Mouse (Mus musculus): ENCODE measurements around the gene Aurka.

DNA sequence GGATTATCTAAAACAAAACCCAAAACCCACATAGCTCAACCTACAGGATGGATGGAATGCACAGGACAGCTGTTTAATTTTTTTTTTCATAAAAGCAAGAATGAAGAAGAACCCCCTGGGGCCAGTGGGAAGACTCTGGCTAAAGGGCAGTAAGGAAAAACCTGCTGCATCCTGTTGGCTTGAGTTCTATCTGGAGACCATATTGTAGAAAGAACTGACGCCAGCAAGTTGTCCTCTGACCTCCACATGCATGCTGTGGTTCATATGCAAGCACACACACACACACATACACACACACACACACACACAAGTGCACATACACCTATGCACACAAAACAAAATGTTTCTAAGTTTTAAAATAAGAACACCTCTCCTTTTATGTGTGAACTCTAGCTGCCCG lies 40.4 kb upstream of the Aurka start:
- TF ChIP-seq CTCF (IDR thresholded peaks at IDR 0.05; ENCODE audit: control insufficient read depth, insufficient read depth, low read length) (no peak), POLR2A (IDR thresholded peaks at IDR 0.05; ENCODE audit: borderline replicate concordance, control insufficient read depth, low read depth, low read length) (no peak)
